Mouse (Mus musculus): ENCODE measurements around the gene Rbm44. TPM values are rescaled to one million over a fixed set of nuclear protein-coding genes. Genes with fewer than 3 reads are reported as not detected.

The Rbm44 gene
- polyA plus RNA-seq, 1 experiment from 2014 or later: 1.3 TPM

- Histone ChIP-seq H3K9me3 (ENCODE audit: control insufficient read depth, low read length) (no peaks in the 10 kb centered on the region), H3K4me1 (ENCODE audit: control insufficient read depth, insufficient read depth, low read length) (no peaks in the 10 kb centered on the region), H3K4me2 (ENCODE audit: low read depth) (no peak overlapping the region), H3K9ac (ENCODE audit: low read length) (no peak overlapping the region), H3K4me3 (ENCODE audit: low read depth, low read length) (no peak overlapping the region), H3K27ac (ENCODE audit: low read depth, low read length) (no peak overlapping the region), H3K27me3 (ENCODE audit: control insufficient read depth, insufficient read depth, low read length) (no peaks in the 10 kb centered on the region), H3K36me3 (ENCODE audit: control insufficient read depth, insufficient read depth, low read length) (no peaks in the 10 kb centered on the region)
- ATAC-seq (ENCODE audit: insufficient read depth, low FRiP score, low TSS enrichment) (no peak), DNase-seq (ENCODE audit: low spot score) (no peak)
- 82% methylated on average over 6 of the region's 6 CpGs for WGBS
These were observed 21.9 kb downstream of the Rbm44 start for GRCm38 (mm10) chr1:91166798-91167197.

- no peak for DNase-seq (ENCODE audit: low spot score)
- Histone ChIP-seq H3K4me2 (ENCODE audit: low read depth) (no peak overlapping the region), H3K36me3 (ENCODE audit: control insufficient read depth, insufficient read depth, low read length) (no peaks in the 10 kb centered on the region), H3K4me1 (ENCODE audit: control insufficient read depth, insufficient read depth, low read length) (no peaks in the 10 kb centered on the region), H3K9ac (ENCODE audit: low read length) (no peak overlapping the region), H3K27ac (ENCODE audit: low read depth, low read length) (no peak overlapping the region), H3K9me3 (ENCODE audit: control insufficient read depth, low read length) (no peaks in the 10 kb centered on the region), H3K27me3 (ENCODE audit: control insufficient read depth, insufficient read depth, low read length) (no peaks in the 10 kb centered on the region), H3K4me3 (ENCODE audit: low read depth, low read length) (no peak overlapping the region)
- ATAC-seq (ENCODE audit: insufficient read depth, low FRiP score, low TSS enrichment): no peak
- WGBS: 86% methylated on average over 4 of the region's 4 CpGs
These were observed 24.3 kb downstream of the Rbm44 start for GRCm38 (mm10) chr1:91169157-91169556.

- ATAC-seq (ENCODE audit: insufficient read depth, low FRiP score, low TSS enrichment): no peak
- no peak for DNase-seq (ENCODE audit: low spot score)
- Histone ChIP-seq H3K9ac (ENCODE audit: low read length) (no peak overlapping the region), H3K4me3 (ENCODE audit: low read depth, low read length) (no peak overlapping the region), H3K36me3 (ENCODE audit: control insufficient read depth, insufficient read depth, low read length) (no peaks in the 10 kb centered on the region), H3K27ac (ENCODE audit: low read depth, low read length) (no peak overlapping the region), H3K4me1 (ENCODE audit: control insufficient read depth, insufficient read depth, low read length) (no peaks in the 10 kb centered on the region; the same call in 1 of the 2 replicates), H3K9me3 (ENCODE audit: control insufficient read depth, low read length) (no peaks in the 10 kb centered on the region), H3K4me2 (ENCODE audit: low read depth) (no peak overlapping the region), H3K27me3 (ENCODE audit: control insufficient read depth, insufficient read depth, low read length) (peaks cover 4% of the 10 kb centered on the region)
- WGBS: 91% methylated on average over 5 of the region's 5 CpGs
These were observed 29.9 kb downstream of the Rbm44 start for GRCm38 (mm10) chr1:91174796-91175195.

- Histone ChIP-seq H3K4me3 (ENCODE audit: low read depth, low read length) (no peak overlapping the region), H3K27me3 (ENCODE audit: control insufficient read depth, insufficient read depth, low read length) (peaks cover 15% of the 10 kb centered on the region), H3K4me1 (ENCODE audit: control insufficient read depth, insufficient read depth, low read length) (peaks cover 5% of the 10 kb centered on the region; the same call in 1 of the 2 replicates), H3K36me3 (ENCODE audit: control insufficient read depth, insufficient read depth, low read length) (no peaks in the 10 kb centered on the region), H3K9me3 (ENCODE audit: control insufficient read depth, low read length) (no peaks in the 10 kb centered on the region), H3K4me2 (ENCODE audit: low read depth) (no peak overlapping the region), H3K9ac (ENCODE audit: low read length) (no peak overlapping the region), H3K27ac (ENCODE audit: low read depth, low read length) (no peak overlapping the region)
- 61% methylated on average over 3 of the region's 3 CpGs for WGBS
- DNase-seq (ENCODE audit: low spot score) (no peak), ATAC-seq (ENCODE audit: insufficient read depth, low FRiP score, low TSS enrichment) (no peak)
These were observed 31.1 kb downstream of the Rbm44 start for GRCm38 (mm10) chr1:91176026-91176425.

GRCm38 (mm10) chr1:91176871-91177270 is 32.0 kb downstream of the Rbm44 start:
- H3K4me1 ChIP-seq (ENCODE audit: control insufficient read depth, insufficient read depth, low read length): peaks cover 5% of the 10 kb centered on the region; the same call in 1 of the 2 replicates
- 82% methylated on average over 4 of the region's 4 CpGs for WGBS

GRCm38 (mm10) chr1:91179086-91179485 is 34.2 kb downstream of the Rbm44 start:
- Histone ChIP-seq H3K9ac (ENCODE audit: low read length) (no peak overlapping the region), H3K9me3 (ENCODE audit: control insufficient read depth, low read length) (no peaks in the 10 kb centered on the region), H3K27ac (ENCODE audit: low read depth, low read length) (no peak overlapping the region), H3K4me3 (ENCODE audit: low read depth, low read length) (no peak overlapping the region), H3K27me3 (ENCODE audit: control insufficient read depth, insufficient read depth, low read length) (peaks cover 15% of the 10 kb centered on the region), H3K36me3 (ENCODE audit: control insufficient read depth, insufficient read depth, low read length) (no peaks in the 10 kb centered on the region), H3K4me2 (ENCODE audit: low read depth) (no peak overlapping the region), H3K4me1 (ENCODE audit: control insufficient read depth, insufficient read depth, low read length) (peaks cover 5% of the 10 kb centered on the region; the same call in 1 of the 2 replicates)
- peak; percentile 64 for DNase-seq (ENCODE audit: low spot score)
- WGBS: 27% methylated on average over 5 of the region's 5 CpGs
- ATAC-seq (ENCODE audit: insufficient read depth, low FRiP score, low TSS enrichment): 0 out of 2 replicates have a peak, but pooled peaks have one; percentile 9

More at GRCm38 (mm10) chr1:91176871-91177270, 32.0 kb downstream of the Rbm44 start:
- no peak overlapping the region for H3K9ac ChIP-seq (ENCODE audit: low read length)
- H3K9me3 ChIP-seq (ENCODE audit: control insufficient read depth, low read length): no peaks in the 10 kb centered on the region
- no peak overlapping the region for H3K4me2 ChIP-seq (ENCODE audit: low read depth)
- no peaks in the 10 kb centered on the region for H3K36me3 ChIP-seq (ENCODE audit: control insufficient read depth, insufficient read depth, low read length)
- ATAC-seq (ENCODE audit: insufficient read depth, low FRiP score, low TSS enrichment) (no peak), DNase-seq (ENCODE audit: low spot score) (no peak)
- no peak overlapping the region for H3K4me3 ChIP-seq (ENCODE audit: low read depth, low read length)
- peaks cover 15% of the 10 kb centered on the region for H3K27me3 ChIP-seq (ENCODE audit: control insufficient read depth, insufficient read depth, low read length)
- H3K27ac ChIP-seq (ENCODE audit: low read depth, low read length): no peak overlapping the region

- Histone ChIP-seq H3K36me3 (ENCODE audit: control insufficient read depth, insufficient read depth, low read length) (no peaks in the 10 kb centered on the region), H3K4me2 (ENCODE audit: low read depth) (peak within 1 kb of the TSS; percentile 73), H3K4me1 (ENCODE audit: control insufficient read depth, insufficient read depth, low read length) (peaks cover 5% of the 10 kb centered on the region; the same call in 1 of the 2 replicates), H3K27me3 (ENCODE audit: control insufficient read depth, insufficient read depth, low read length) (peaks cover 15% of the 10 kb centered on the region), H3K9ac (ENCODE audit: low read length) (peak within 1 kb of the TSS; percentile 47), H3K27ac (ENCODE audit: low read depth, low read length) (no peak within 1 kb of the TSS), H3K4me3 (ENCODE audit: low read depth, low read length) (peak within 1 kb of the TSS; percentile 32), H3K9me3 (ENCODE audit: control insufficient read depth, low read length) (no peaks in the 10 kb centered on the region)
- 8% methylated on average over 28 of the region's 37 CpGs for WGBS
- ATAC-seq (ENCODE audit: insufficient read depth, low FRiP score, low TSS enrichment): no peak
- DNase-seq (ENCODE audit: low spot score): peak; percentile 35
These were observed 34.8 kb downstream of the Rbm44 start, which contains the start of gene Ramp1 for GRCm38 (mm10) chr1:91179533-91180173. Gene Ramp1 (plus strand): TSS chr1:91179822.

- peaks cover 15% of the 10 kb centered on the region for H3K27me3 ChIP-seq (ENCODE audit: control insufficient read depth, insufficient read depth, low read length)
These were observed 35.3 kb downstream of the Rbm44 start for GRCm38 (mm10) chr1:91180174-91180565.

GRCm38 (mm10) chr1:91180723-91181122 is 35.8 kb downstream of the Rbm44 start:
- H3K9ac ChIP-seq (ENCODE audit: low read length): no peak overlapping the region
- no peaks in the 10 kb centered on the region for H3K9me3 ChIP-seq (ENCODE audit: control insufficient read depth, low read length)
- peaks cover 15% of the 10 kb centered on the region for H3K27me3 ChIP-seq (ENCODE audit: control insufficient read depth, insufficient read depth, low read length)
- no peak overlapping the region for H3K4me3 ChIP-seq (ENCODE audit: low read depth, low read length)
- H3K4me2 ChIP-seq (ENCODE audit: low read depth): no peak overlapping the region
- peaks cover 5% of the 10 kb centered on the region; the same call in 1 of the 2 replicates for H3K4me1 ChIP-seq (ENCODE audit: control insufficient read depth, insufficient read depth, low read length)
- 83% methylated on average over 6 of the region's 6 CpGs for WGBS
- ATAC-seq (ENCODE audit: insufficient read depth, low FRiP score, low TSS enrichment) (no peak), DNase-seq (ENCODE audit: low spot score) (no peak)
- no peak overlapping the region for H3K27ac ChIP-seq (ENCODE audit: low read depth, low read length)
- H3K36me3 ChIP-seq (ENCODE audit: control insufficient read depth, insufficient read depth, low read length): no peaks in the 10 kb centered on the region

More at GRCm38 (mm10) chr1:91180174-91180565, 35.3 kb downstream of the Rbm44 start:
- H3K9me3 ChIP-seq (ENCODE audit: control insufficient read depth, low read length): no peaks in the 10 kb centered on the region
- no peaks in the 10 kb centered on the region for H3K36me3 ChIP-seq (ENCODE audit: control insufficient read depth, insufficient read depth, low read length)
- ATAC-seq (ENCODE audit: insufficient read depth, low FRiP score, low TSS enrichment): no peak
- H3K4me1 ChIP-seq (ENCODE audit: control insufficient read depth, insufficient read depth, low read length): peaks cover 5% of the 10 kb centered on the region; the same call in 1 of the 2 replicates
- peak overlapping the region; percentile 47 for H3K9ac ChIP-seq (ENCODE audit: low read length)
- peak overlapping the region; percentile 32 for H3K4me3 ChIP-seq (ENCODE audit: low read depth, low read length)
- no peak for DNase-seq (ENCODE audit: low spot score)
- peak overlapping the region; percentile 73 for H3K4me2 ChIP-seq (ENCODE audit: low read depth)
- 10% methylated on average over 14 of the region's 14 CpGs for WGBS
- no peak overlapping the region for H3K27ac ChIP-seq (ENCODE audit: low read depth, low read length)
